ENCODE assay signal across 8 mouse cellular contexts in the genomic region with DNA sequence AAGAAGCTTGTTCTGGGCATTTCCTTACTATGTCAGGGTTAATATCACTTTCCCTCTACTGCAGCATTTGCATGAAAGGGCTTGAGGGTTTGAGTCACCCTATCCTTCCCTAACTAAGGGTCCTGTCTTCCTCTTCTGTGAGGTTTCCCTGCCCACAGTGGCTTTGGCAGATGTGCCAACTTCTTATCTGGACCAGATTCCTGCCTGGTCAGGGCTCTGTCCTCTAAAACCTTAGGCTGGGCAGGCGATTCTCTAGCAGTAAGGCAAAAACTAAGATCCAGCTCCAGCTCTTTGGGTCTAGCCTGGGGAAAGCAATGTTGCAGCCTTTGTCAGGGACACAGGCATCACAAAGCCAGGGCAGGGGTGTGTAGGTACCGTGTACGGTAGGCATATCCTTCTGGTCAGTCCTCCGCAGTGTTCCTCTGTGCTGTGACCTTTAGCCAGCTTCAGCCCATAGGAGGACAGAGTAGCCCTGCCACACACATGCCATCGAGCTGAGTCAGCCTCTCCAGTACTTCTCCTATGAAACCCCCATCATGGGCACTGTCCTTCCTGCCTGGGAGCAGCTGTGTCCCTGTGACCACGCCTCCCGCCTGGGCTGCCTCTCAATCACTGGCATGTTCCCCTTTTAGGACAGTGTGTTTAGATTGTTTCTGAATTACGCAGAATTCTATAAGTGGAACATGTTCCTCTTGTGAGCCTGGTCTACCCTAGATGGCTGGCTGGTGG. TPM values are rescaled to one million over a fixed set of nuclear protein-coding genes. Genes with fewer than 3 reads are reported as not detected.
DNase-seq lines count a peak whose midpoint lies in the region; ATAC-seq lines count a peak whose summit lies in the region.

No protein-coding gene starts in this region.

- DNase-seq in spleen, adult 18-20 months = peak; percentile 19 to 20
- DNase-seq in spleen, adult 12 weeks (ENCODE audit: low spot score) = no peak
- peak; percentile 63 for DNase-seq in gastrocnemius, postnatal 14 days
- peak; percentile 30 for DNase-seq in kidney, adult 9 months
- DNase-seq in lung, postnatal 14 days = peak; percentile 57
- DNase-seq in embryo, embryonic 10 days (ENCODE audit: low spot score) = no peak

- intact Hi-C loops in gastrocnemius, postnatal 14 days (cut with DNase I; ENCODE audit: low total_unique reads) = no loop called here

- ATAC-seq in activated CD4-positive, CD25-positive, alpha-beta regulatory T cell, adult 4 months = no peak
- no peak for ATAC-seq in inflammation-experienced regulatory T-cells, adult 6 months

RNA-seq across cellular contexts. Expression of a gene that starts 43.8 kb away (rescaled TPM):
- total RNA-seq in gastrocnemius, postnatal 14 days (2021) = 1 to 10 TPM; 1.6 to 2.2 TPM
- polyA plus RNA-seq in activated CD4-positive, CD25-positive, alpha-beta regulatory T cell, adult 4 months (2017; shearing (Covaris generic)) = under 1 TPM in 1 of 2 experiments, not detected in 1; 0.19 TPM
- polyA plus RNA-seq in inflammation-experienced regulatory T-cells, adult 6 months (2017; shearing (Covaris generic)) = under 1 TPM in 2 of 3 experiments, not detected in 1; 0.19 to 0.44 TPM

Comparison
In these comparisons a context has a peak if more than half of its experiments do, and no peak if none do; other contexts are left out.
1. DNase-seq: peak in spleen, adult 18-20 months (2 of 2), gastrocnemius, postnatal 14 days (single experiment), kidney, adult 9 months (single experiment) and lung, postnatal 14 days (single experiment); none in spleen, adult 12 weeks (single experiment) and embryo, embryonic 10 days (single experiment).